Mouse (Mus musculus) cortical plate, adult 2 months (tissue): ENCODE data around the gene Olig1. TPM values are rescaled to one million over a fixed set of nuclear protein-coding genes. Genes with fewer than 3 reads are reported as not detected.
"Not testable (repeated sequence)": the region's sequence is repeated elsewhere in the genome, so short reads cannot be mapped to it uniquely, and the experiment has no call there.

Experiments used
- H3K27ac ChIP-seq: fragments of 200-500 bp; 2 replicates; pipeline ENCODE4 v1.5.1; 2012; ENCODE audit warnings: low read length, control low read depth, inconsistent platforms; ENCODE audit not compliant: insufficient read depth
- H3K4me1 ChIP-seq: fragments of 200-500 bp; 2 replicates; pipeline ENCODE4 v1.6.1; 2011; ENCODE audit warnings: low read length; ENCODE audit not compliant: control insufficient read depth, insufficient read depth
- H3K4me3 ChIP-seq: fragments of 200-500 bp; 2 replicates; pipeline ENCODE4 v1.5.1; 2011; ENCODE audit warnings: mild to moderate bottlenecking, low read length, control low read depth; ENCODE audit not compliant: insufficient read depth
- CTCF ChIP-seq: fragments of 200-500 bp; IDR thresholded peaks from 2 replicates; pipeline ENCODE4 v1.5.1; 2011; ENCODE audit warnings: mild to moderate bottlenecking, control low read depth, low read length; ENCODE audit not compliant: insufficient read depth; ENCODE audit errors: extremely low read depth
- POLR2A ChIP-seq: fragments of 200-500 bp; IDR thresholded peaks from 2 replicates; pipeline ENCODE4 v1.6.1; 2011; ENCODE audit warnings: mild to moderate bottlenecking, low read length, control low read depth; ENCODE audit not compliant: insufficient read depth; ENCODE audit errors: extremely low read depth
- polyA plus RNA-seq: library from polyadenylated mRNA; depleted of rRNA; stranded (reverse); fragments of >200 nt; gene quantifications from 2 replicates; pipeline ENCODE4 v1.2.3, GENCODE M21; 2012

Olig1 gene
- polyA plus RNA-seq, 1 experiment, result 230 TPM

- TF ChIP-seq POLR2A (no peak), CTCF (no peak)
- Histone ChIP-seq H3K4me1 (no peaks in the 10 kb centered on the region), H3K4me3 (no peak overlapping the region), H3K27ac (no peak overlapping the region)
These were observed 36.2 kb upstream of the Olig1 start for GRCm38 (mm10) chr16:91233241-91233944.

GRCm38 (mm10) chr16:91239024-91239423, 30.5 kb upstream of the Olig1 start:
- Histone ChIP-seq H3K4me1 (no peaks in the 10 kb centered on the region), H3K27ac (no peak overlapping the region), H3K4me3 (no peak overlapping the region)
- TF ChIP-seq POLR2A, result no peak
- TF ChIP-seq CTCF, result no peak

- no peak for TF ChIP-seq CTCF
- TF ChIP-seq POLR2A, result no peak
- Histone ChIP-seq H3K4me1 (no peaks in the 10 kb centered on the region), H3K27ac (no peak overlapping the region), H3K4me3 (no peak overlapping the region)
These were observed 23.3 kb upstream of the Olig1 start for GRCm38 (mm10) chr16:91246292-91246691.

GRCm38 (mm10) chr16:91255419-91256164, 14.0 kb upstream of the Olig1 start:
- not testable (repeated sequence) for H3K4me1 ChIP-seq

GRCm38 (mm10) chr16:91258956-91259355, 10.6 kb upstream of the Olig1 start:
- H3K4me1 ChIP-seq, result no peaks in the 10 kb centered on the region
- H3K4me3 ChIP-seq, result no peak overlapping the region
- H3K27ac ChIP-seq, result no peak overlapping the region
- TF ChIP-seq CTCF (no peak), POLR2A (no peak)

More at GRCm38 (mm10) chr16:91255419-91256164, 14.0 kb upstream of the Olig1 start:
- not testable (repeated sequence) for H3K27ac ChIP-seq, H3K4me3 ChIP-seq

- Histone ChIP-seq H3K4me1 (no peaks in the 10 kb centered on the region), H3K27ac (no peak overlapping the region), H3K4me3 (no peak overlapping the region)
- TF ChIP-seq CTCF, result no peak
- TF ChIP-seq POLR2A, result no peak
These were observed 8.7 kb upstream of the Olig1 start for GRCm38 (mm10) chr16:91260861-91261260.

GRCm38 (mm10) chr16:91262467-91263220, 6.9 kb upstream of the Olig1 start:
- Histone ChIP-seq H3K4me3 (no peak overlapping the region), H3K27ac (no peak overlapping the region), H3K4me1 (no peaks in the 10 kb centered on the region)
- TF ChIP-seq POLR2A (no peak), CTCF (no peak)

- Histone ChIP-seq H3K4me1 (no peaks in the 10 kb centered on the region), H3K27ac (no peak overlapping the region), H3K4me3 (no peak overlapping the region)
- TF ChIP-seq POLR2A, result no peak
- no peak for TF ChIP-seq CTCF
These were observed 3.6 kb upstream of the Olig1 start for GRCm38 (mm10) chr16:91265972-91266371.

- Histone ChIP-seq H3K27ac (no peak overlapping the region), H3K4me3 (peak overlapping the region; percentile 48), H3K4me1 (no peaks in the 10 kb centered on the region)
- no peak for TF ChIP-seq CTCF
- TF ChIP-seq POLR2A, result no peak
These were observed 684 bp upstream of the Olig1 start for GRCm38 (mm10) chr16:91268724-91269452.
